Mouse (Mus musculus): ENCODE data around the gene Smim12.

DNA sequence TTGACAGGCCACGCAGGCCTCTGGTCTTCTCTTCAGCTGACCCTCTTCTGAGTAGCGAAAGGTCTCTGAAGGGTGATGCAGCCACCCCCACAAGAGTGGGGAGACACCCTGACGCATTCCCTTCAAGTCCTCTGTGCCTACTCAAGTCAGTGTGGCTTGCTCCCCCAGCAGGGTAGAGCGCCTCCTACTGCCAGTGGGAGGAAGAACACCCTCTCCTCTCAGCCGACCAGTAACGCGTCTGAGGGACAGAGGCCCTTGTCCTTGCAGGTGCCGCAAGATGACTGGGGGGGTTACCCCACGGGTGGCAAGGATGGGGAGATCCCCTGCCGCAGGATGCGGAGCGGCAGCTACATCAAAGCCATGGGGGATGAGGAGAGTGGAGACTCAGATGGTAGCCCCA, 44.2 kb upstream of the Smim12 start:
- TF ChIP-seq GATA1 (IDR thresholded peaks at IDR 0.05; ENCODE audit: borderline replicate concordance, low read length): no peak
- TF ChIP-seq FLI1 (IDR thresholded peaks at IDR 0.05; ENCODE audit: low read length): no peak

Measured in megakaryocyte, embryonic 14.5 days (primary cell).